Mouse (Mus musculus) adrenal gland, postnatal 4 days (tissue): ENCODE measurements around the gene Gstm3. TPM values are rescaled to one million over a fixed set of nuclear protein-coding genes. Genes with fewer than 3 reads are reported as not detected.

Source experiments
- DNase-seq, 2 experiments: peaks; one replicate each; pipeline ENCODE4 v3.0.0; 2021 to 2022; ENCODE audit warnings: low spot score in 2 of 2, mixed read lengths in 2 of 2
- total RNA-seq, 2 experiments: library from RNA; stranded (reverse); gene quantifications; 2 replicates each; pipeline ENCODE4 v1.2.3; 2021

Gene Gstm3
- total RNA-seq, 2 experiments from 2014 or later, result 0.31 TPM; not detected in 1

DNA sequence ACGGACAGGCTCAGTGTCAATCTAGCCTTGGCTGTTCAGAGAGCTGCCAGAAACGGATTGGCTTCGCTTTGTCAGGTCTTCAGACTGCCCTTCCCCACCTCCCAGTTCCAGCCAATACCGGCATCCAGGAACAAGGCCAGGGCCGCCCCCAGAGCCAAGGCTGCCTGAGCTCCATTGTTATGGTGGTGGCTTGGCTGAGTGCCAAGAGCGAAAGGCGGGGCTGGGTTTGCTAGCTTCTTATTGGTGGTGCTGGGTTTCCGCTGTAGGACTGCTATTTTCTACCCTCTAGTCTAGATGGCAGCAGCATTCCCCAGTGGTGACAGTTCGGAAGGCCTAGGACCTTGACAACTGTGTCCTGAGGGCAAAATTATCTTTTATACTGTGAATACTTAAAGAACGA lies 37.4 kb downstream of the Gstm3 start, which contains the start of gene Gstm7:
TSS of gene Gstm7 (minus strand) at position 148 of the 400 bp plus-strand sequence.
- DNase-seq, result peak; percentile 94 to 98

DNA sequence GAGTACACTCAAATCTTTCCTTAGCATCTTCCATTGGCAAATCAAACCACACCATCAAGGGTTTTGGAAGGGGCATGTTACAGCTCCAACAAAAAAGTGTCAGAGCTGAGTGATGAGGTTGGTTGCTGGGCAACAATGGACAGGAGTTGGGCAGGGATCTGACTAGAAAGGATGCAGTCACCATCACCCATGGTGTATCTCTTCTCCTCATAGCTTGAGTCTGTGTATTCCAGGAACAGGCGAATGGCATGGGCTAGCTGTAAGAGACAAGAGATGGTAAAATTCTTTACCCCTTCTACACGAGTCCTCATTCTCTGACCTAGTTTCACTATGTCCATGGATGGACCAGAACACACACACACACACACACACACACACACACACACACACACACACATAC lies 37.9 kb downstream of the Gstm3 start:
- no peak for DNase-seq

DNA sequence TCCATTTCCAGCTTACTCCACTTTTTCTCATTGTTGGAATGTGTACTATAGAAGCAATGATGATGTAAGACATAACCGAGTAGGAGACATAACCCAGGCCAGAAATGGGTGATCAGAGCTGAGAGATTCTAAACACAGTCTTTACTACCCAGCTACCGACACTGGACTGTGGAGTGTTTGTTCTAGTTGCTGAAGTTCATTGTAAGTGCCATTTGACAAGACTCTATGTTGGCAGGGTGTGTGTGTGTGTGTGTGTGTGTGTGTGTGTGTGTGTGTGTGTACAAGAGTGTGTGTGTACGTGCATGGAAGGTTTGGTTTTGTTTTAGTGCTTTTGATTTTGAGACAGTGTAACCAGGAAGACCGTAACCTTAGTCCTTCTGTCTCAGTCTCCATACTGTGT lies 39.4 kb downstream of the Gstm3 start:
- DNase-seq, result no peak

DNA sequence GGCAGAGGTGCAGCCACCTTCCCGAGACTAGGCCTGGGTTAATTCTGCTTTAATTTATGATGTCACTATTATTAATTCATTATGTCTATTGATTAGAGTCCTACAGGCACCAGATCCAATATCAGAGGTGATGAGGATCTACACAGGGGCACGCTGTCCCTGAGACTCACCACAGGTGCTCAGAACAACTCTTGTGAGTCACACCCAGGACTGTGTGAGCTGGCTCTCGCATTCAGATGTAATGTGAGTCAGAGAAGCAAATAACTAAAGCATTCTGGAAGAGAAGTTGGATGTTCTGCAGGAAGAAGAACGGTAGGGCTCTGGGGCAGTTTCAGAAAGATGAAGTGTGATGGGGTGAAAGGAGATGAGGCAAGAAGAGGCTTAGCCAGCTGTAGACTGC lies 39.8 kb downstream of the Gstm3 start:
- no peak for DNase-seq

DNA sequence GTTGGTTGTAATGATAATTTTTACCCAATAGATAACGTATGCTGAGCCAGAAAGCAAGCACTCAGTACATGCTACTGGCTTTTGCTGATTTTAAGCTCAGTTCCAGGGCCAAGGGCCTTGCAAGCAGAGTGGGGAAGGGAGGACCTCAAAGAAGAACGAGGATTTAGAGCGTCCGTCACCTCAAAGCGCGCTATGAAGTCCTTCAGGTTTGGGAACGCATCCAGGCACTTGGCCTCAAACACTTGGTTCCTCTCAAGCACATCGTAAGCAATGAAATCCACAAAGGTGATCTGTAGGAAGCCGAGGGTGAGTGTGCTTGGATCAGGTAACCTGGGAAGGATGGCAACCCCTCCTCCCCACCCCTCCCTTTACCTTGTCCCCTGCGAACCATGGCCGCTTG lies 40.4 kb downstream of the Gstm3 start:
- no peak for DNase-seq

DNA sequence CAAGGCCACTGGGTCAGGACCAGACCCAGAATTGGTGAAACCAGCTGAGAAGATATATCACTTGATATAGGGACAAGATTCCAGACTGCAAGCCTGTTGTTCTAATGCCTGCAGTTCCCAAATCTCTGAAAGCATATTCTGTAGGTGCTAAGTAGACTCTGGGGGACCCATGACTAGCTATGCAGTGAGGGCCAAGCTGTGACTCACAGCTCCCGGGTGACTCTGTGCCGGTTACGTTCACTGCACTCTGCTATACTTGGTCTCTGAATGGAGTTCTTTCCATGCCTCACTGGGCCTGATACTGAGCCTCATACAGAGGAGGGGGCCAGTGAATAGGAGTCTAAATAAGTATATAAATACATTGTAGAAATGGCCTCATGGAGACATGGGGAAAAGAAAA lies 41.2 kb downstream of the Gstm3 start:
- no peak for DNase-seq

DNA sequence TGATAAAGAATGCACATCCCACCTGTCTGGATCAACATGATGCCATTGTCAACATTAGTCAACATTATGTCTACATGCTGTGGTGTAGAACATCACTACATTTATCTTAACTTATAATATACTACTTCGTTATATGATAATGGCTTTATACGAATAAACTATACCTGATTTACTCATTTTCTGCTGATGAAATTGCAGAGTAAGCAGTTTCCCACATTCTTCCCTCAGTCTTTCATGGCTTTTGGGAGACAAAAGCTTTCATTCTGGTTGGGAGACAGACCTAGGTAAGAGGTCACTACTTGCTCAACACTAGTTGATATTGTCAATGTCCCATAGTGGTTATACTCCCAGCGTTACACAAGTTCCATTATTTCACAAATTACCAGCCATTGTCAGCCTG lies 43.7 kb downstream of the Gstm3 start:
- no peak for DNase-seq

DNA sequence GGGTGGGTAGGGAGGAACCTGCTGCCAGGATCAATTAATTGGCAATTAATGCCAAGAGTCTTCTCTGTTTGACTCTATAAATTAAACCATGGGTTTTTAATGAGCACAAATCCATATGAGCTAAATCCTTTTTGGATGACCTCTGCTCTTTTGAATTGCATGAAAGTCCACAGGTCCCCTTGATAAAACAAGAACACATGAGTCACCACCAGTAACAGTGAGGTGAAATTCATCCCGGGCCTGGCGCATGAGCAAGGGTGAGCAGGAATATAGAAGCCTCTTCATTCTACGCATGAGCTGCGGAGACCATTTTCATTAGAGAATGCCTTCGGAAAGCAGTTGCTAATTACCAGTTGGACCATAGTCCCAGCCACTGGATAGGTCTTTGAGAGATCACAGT lies 48.7 kb downstream of the Gstm3 start:
- DNase-seq, result no peak

DNA sequence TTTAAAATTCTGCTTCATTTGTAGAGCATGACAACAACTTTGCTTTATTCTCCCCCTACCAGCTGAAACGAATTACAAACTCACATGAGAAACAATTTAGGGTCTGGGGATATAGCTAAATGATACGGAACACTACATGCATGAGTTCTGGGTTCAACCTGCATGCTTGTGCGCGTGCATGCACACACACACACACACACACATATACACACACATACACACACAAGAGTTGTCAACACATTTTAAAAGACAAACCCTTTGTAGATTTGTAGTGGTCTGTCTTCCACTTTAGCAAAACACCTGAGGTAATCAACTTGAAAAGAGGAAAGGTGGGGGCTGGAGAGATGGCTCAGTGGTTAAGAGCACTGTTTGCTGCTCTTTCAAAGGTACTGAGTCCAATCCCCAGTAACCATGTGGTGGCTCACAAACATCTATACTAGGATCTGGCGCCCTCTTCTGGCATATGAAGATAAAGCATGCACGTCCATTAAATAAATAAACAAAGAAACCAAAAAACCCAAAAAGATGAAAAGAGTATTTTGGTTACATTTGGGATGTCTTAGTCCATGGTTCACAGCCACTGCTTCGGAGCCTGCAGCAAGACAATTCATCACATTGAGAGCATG lies 51.2 kb downstream of the Gstm3 start:
- DNase-seq, result no peak

DNA sequence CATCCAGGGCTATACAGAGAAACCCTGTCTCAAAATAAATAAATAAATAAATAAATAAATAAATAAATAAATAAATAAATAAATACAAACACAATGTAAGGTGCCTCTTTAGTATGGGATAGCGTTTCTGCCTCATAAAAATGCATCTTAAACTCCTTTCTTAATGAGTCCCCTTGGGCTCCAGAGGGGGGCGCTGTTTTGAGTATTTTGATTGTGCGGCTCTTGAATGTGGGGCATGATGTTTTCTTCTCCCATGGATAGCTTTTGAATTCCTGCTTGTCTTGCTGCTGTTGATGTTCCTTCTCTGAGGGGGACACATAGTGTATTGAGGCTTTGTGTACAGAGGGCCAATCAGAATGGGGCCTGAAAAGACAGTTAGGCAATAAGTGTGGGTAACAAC lies 52.0 kb downstream of the Gstm3 start:
- DNase-seq, result no peak

DNA sequence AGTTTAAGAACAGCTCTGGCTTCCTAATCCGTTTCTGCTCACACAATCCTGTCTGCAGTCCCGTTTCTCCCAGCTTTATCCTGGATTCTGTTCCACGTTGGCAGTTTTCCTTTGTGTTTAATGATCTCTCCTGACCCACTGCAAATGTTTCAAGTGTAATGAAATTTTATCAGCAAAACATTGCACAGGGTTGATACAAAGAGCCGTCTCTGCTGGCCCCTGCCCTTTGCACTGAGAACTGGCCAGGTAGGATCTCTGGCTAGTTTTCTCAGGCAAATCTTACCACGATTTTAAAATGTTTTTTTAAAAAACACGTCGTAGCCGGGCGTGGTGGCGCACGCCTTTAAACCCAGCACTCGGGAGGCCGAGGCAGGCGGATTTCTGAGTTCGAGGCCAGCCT lies 52.4 kb downstream of the Gstm3 start:
- DNase-seq, result no peak

Other genes starting within 250 kb of the Gstm3 start
- 10 to 100 TPM; 18.0 to 19.8 TPM for gene Csf1, start 208.8 kb downstream of the Gstm3 start, total RNA-seq
- not detected for gene Eps8l3, start 92.1 kb downstream of the Gstm3 start, total RNA-seq
- gene Gstm5, start 73.5 kb downstream of the Gstm3 start, total RNA-seq, result 10 to 100 TPM; 39.7 to 41.1 TPM
- gene Gstm7, start 37.5 kb downstream of the Gstm3 start, total RNA-seq, result 10 to 100 TPM; 68.4 to 78.5 TPM
- gene Gstm6, start 25.5 kb downstream of the Gstm3 start, total RNA-seq, result 10 to 100 TPM in 1 of 2 experiments, 1 to 10 TPM in 1; 9.0 to 11.0 TPM
- gene Gstm2, start 17.2 kb upstream of the Gstm3 start, total RNA-seq, result 100 to 1,000 TPM; 134 to 153 TPM
- gene Gstm1, start 48.7 kb upstream of the Gstm3 start, total RNA-seq, result 100 to 1,000 TPM; 144 to 170 TPM
- 10 to 100 TPM; 15.6 to 16.5 TPM for gene Gstm4, start 75.6 kb upstream of the Gstm3 start, total RNA-seq
- 100 to 1,000 TPM; 101 to 109 TPM for gene Ampd2, start 117.4 kb upstream of the Gstm3 start, total RNA-seq
- 1 to 10 TPM; 3.9 to 4.1 TPM for gene Gnat2, start 123.5 kb upstream of the Gstm3 start, total RNA-seq
- 100 to 1,000 TPM; 128 to 135 TPM for gene Gnai3, start 176.9 kb upstream of the Gstm3 start, total RNA-seq
- gene Gpr61, start 185.6 kb upstream of the Gstm3 start, total RNA-seq, result under 1 TPM; 0.25 to 0.39 TPM
- gene Amigo1, start 217.1 kb upstream of the Gstm3 start, total RNA-seq, result 10 to 100 TPM; 17.0 to 18.5 TPM
- gene Cyb561d1, start 231.9 kb upstream of the Gstm3 start, total RNA-seq, result 10 to 100 TPM in 1 of 2 experiments, 1 to 10 TPM in 1; 8.3 to 10.0 TPM
- 10 to 100 TPM; 15.6 to 16.9 TPM for gene Atxn7l2, start 241.7 kb upstream of the Gstm3 start, total RNA-seq